Mouse (Mus musculus): ENCODE measurements at regions not wholly inside any gene's neighbourhood (a gene's known extent, or its start where the extent isn't known, plus 50 kb on each side); places are given as distances from the start of the nearest gene placed in this dataset.

DNA sequence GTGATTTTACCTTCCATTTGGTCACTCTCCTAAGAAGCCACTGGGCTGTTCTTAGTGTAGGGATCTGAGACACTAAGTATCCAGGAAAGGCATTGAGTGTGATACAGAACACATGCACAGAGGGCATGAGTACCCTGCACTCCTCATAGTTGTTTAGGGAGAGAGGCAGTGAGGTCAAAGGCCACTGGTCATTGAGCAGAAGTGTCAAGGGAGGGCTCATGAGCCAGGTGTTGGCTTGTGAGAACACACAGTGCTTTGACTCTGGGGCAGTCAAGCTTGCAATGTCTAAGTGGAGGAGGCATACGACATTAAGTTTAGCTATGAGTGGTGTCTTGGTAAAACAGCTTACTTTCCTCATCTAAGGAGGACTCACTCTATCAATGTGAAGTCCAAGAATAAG is 65.9 kb upstream of the Plpp4 start:
- TF ChIP-seq POLR2A (IDR thresholded peaks at IDR 0.05; ENCODE audit: low read depth, low read length) (no peak), CTCF (IDR thresholded peaks at IDR 0.05; ENCODE audit: borderline replicate concordance, insufficient read depth, low read length) (no peak)
